Mouse (Mus musculus) lung, adult 2 months (tissue): Measurements from ENCODE around the gene Vac14.

Experiments
- CTCF ChIP-seq: fragments of 200-500 bp; IDR thresholded peaks from 2 replicates; pipeline ENCODE4 v1.5.1; 2011; ENCODE audit warnings: mild to moderate bottlenecking, low read length, control low read depth; ENCODE audit not compliant: insufficient read depth
- POLR2A ChIP-seq: fragments of 200-500 bp; IDR thresholded peaks from 2 replicates; pipeline ENCODE4 v1.6.1; 2011; ENCODE audit warnings: low read depth, mild to moderate bottlenecking, control low read depth, low read length, borderline replicate concordance; ENCODE audit errors: extremely low read depth

DNA sequence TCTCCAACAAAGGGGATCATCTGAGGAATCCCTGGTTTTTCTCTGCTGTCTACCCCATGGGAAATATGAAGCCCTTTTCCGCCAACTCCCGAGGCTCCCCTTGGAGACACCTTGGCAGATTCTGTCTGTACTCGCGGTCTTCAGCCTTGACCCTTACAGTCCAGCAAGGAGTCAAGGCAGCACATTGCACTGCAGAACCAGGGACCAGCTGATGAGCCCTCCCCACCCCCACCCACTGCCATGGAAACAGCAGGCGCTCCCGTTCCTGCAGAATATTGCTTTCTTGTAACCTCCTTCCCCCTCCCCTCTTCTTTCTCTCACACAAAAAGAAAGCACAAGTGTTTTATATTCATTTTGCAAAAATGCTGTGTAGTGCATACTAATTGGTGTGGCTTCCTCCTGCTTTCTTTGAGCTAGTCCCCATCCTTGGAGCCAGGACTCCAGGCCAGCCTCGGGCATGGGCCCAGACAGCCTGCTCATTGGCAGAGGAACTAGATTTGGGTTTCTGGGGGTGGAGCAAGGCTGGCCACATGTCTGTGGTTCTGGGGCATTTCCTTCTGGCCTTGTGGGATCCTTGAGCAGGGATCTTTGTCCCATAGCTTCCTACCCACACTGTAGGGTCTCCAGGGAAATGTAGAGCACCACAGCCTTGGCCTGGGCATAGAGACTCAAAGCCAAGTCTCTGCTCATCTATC lies 46.0 kb downstream of the Vac14 start:
- TF ChIP-seq CTCF (no peak), POLR2A (no peak)
